Mouse (Mus musculus) C2C12 (cell line): ENCODE results near the gene Erg. TPM values are rescaled to one million over a fixed set of nuclear protein-coding genes. Genes with fewer than 3 reads are reported as not detected.

ENCODE experiments used
- H3K27me3 ChIP-seq: one replicate; pipeline ENCODE4 v1.6.1; 2011; ENCODE audit not compliant: control insufficient read depth, insufficient read depth, insufficient read length
- H3K36me3 ChIP-seq: one replicate; pipeline ENCODE4 v1.6.1; 2011; ENCODE audit not compliant: control insufficient read depth, insufficient read depth
- H3K4me3 ChIP-seq: one replicate; pipeline ENCODE4 v1.5.1; 2011; ENCODE audit warnings: mild to moderate bottlenecking, control low read depth; ENCODE audit not compliant: poor library complexity, insufficient read depth, severe bottlenecking
- H3K79me2 ChIP-seq: one replicate; pipeline ENCODE4 v1.6.1; 2011; ENCODE audit not compliant: control insufficient read depth, insufficient read depth
- H3K79me3 ChIP-seq: one replicate; pipeline ENCODE4 v1.6.1; 2011; ENCODE audit warnings: low read depth, control low read depth
- H3ac ChIP-seq: one replicate; pipeline ENCODE3; 2011; ENCODE audit warnings: low read depth; ENCODE audit not compliant: control insufficient read depth, insufficient read length
- CEBPB ChIP-seq: IDR thresholded peaks from one replicate; pipeline ENCODE4 v1.6.1; 2011; ENCODE audit warnings: low read depth, mild to moderate bottlenecking, control low read depth, moderate library complexity
- CTCF ChIP-seq: IDR thresholded peaks from one replicate; pipeline ENCODE4 v1.5.1; 2011; ENCODE audit not compliant: control insufficient read depth, insufficient read depth, insufficient read length
- FOSL1 ChIP-seq: IDR thresholded peaks from one replicate; pipeline ENCODE4 v1.8.0; 2011; ENCODE audit warnings: mild to moderate bottlenecking, low read length; ENCODE audit not compliant: poor library complexity, insufficient read depth, severe bottlenecking
- MAX ChIP-seq: IDR thresholded peaks from one replicate; pipeline ENCODE4 v1.6.1; 2011; ENCODE audit warnings: mild to moderate bottlenecking, control low read depth
- MYOD1 ChIP-seq: IDR thresholded peaks from one replicate; pipeline ENCODE4 v1.6.1; 2011; ENCODE audit warnings: low read depth; ENCODE audit not compliant: control insufficient read depth, insufficient read length
- MYOG ChIP-seq: IDR thresholded peaks from one replicate; pipeline ENCODE4 v1.6.1; 2011; ENCODE audit not compliant: control insufficient read depth, insufficient read length; ENCODE audit errors: extremely low read depth
- USF1 ChIP-seq: IDR thresholded peaks from one replicate; pipeline ENCODE4 v1.6.1; 2011; ENCODE audit warnings: low read depth, mild to moderate bottlenecking, control low read depth, moderate library complexity
- polyA plus RNA-seq: library from polyadenylated mRNA; unstranded; fragments of >200 nt; fragmentation: generic; extraction: Trizol; gene quantifications from one replicate; pipeline ENCODE4 v1.2.1, GENCODE M21; 2012; ENCODE audit warnings: missing spikeins

Gene Erg
- polyA plus RNA-seq, 1 experiment, result 0.05 TPM

DNA sequence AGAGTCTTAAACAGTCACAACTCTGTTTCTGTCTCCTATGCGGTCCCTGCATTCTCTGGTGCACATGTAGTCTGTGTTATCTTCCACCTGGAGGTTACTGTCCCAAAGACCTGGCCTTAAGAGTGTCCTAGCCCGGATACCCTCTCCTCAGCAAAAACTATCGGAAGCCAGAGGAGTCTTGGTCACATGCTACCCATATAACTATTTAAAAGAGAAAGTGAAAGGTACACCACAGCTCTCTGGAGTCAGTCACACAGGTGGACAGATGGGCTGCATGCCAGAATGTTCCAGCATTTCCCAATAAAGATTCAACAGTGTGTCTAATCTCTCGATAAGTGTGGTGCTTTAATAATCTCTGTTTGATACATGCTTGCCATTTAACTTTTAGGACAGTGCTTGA lies 7.1 kb downstream of the Erg start:
- no peak for TF ChIP-seq CEBPB
- TF ChIP-seq MAX, result no peak
- no peak for TF ChIP-seq FOSL1
- TF ChIP-seq USF1, result no peak
- TF ChIP-seq CTCF, result no peak
- no peak for TF ChIP-seq MYOG
- no peak for TF ChIP-seq MYOD1
- no peaks in the 10 kb centered on the region for H3K79me2 ChIP-seq
- H3K27me3 ChIP-seq, result peaks cover 15% of the 10 kb centered on the region

DNA sequence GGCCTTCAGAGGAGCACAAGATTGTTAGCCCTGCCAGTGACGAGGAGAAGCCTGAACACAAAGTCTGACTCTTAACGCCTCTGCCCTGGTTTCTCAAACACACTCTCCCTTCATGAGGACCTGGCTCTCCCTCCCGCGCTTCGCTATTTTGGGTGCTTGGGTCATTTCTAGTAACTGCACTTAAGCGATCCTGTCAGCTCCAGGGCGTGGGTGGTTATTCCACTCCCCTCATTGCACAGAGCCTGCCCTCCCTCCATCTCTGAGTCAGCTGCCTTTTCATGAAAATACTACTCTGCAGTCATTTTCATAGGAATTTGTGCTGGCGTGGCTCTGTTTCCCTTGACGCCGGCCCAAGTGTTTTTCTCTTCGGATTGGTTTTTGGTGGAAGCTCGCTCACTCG lies 13.2 kb downstream of the Erg start:
- H3K27me3 ChIP-seq, result no peaks in the 10 kb centered on the region
- no peak overlapping the region for H3K4me3 ChIP-seq
- H3K79me3 ChIP-seq, result no peaks in the 10 kb centered on the region
- TF ChIP-seq USF1 (no peak), FOSL1 (no peak), MAX (no peak), CTCF (no peak), MYOD1 (no peak), MYOG (no peak), CEBPB (no peak)
- H3K79me2 ChIP-seq, result no peaks in the 10 kb centered on the region
- no peak overlapping the region for H3ac ChIP-seq
- no peaks in the 10 kb centered on the region for H3K36me3 ChIP-seq

More for the DNA sequence above, 7.1 kb downstream of the Erg start:
- Histone ChIP-seq H3ac (no peak overlapping the region), H3K79me3 (no peaks in the 10 kb centered on the region), H3K36me3 (no peaks in the 10 kb centered on the region), H3K4me3 (no peak overlapping the region)

DNA sequence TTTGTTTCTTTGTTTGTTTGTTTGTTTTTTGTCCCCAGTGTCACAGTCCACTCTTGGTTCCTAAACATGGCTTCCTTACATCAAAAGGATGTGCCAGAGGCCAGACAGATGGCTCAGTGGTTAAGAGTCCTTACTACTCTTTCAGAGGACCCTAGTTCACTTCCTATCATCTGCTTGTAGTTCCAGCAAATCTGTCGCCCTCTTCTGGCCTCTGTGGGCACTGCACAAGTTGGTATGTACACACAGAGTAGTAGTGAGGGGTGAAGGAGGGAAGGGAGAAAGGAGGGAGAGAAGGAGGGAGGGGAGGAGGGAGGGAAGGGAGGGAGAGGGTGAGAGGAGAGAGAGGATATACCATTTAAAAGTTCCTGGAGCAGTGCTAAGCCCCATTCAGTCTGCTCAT lies 15.8 kb downstream of the Erg start:
- H3K79me3 ChIP-seq, result no peaks in the 10 kb centered on the region
- H3K27me3 ChIP-seq, result no peaks in the 10 kb centered on the region
- H3K4me3 ChIP-seq, result no peak overlapping the region
- H3ac ChIP-seq, result no peak overlapping the region
- no peaks in the 10 kb centered on the region for H3K36me3 ChIP-seq
- TF ChIP-seq MYOG (no peak), FOSL1 (no peak), USF1 (no peak), MYOD1 (no peak), CTCF (no peak), CEBPB (no peak), MAX (no peak)
- no peaks in the 10 kb centered on the region for H3K79me2 ChIP-seq

DNA sequence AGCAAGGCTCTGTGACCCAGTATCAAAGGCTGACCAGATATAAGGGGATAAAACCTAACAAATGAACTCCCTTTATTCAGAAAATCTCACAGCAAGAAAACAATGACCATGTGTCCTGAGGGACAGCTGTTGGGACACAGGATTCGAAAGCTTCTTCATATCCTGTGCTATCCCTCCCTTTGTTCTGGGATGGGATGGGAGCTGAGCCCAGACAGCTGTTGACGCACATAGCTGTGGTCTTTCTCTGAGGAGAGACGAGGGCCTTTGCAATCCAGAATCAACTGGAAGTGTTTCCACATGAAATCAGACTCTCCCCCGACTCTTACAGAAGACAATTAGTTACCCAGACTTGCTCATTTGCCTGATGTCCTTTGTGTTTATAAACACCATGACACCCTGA lies 29.6 kb downstream of the Erg start:
- Histone ChIP-seq H3ac (no peak overlapping the region), H3K4me3 (no peak overlapping the region), H3K79me2 (no peaks in the 10 kb centered on the region), H3K79me3 (no peaks in the 10 kb centered on the region), H3K27me3 (peaks cover 7% of the 10 kb centered on the region), H3K36me3 (no peaks in the 10 kb centered on the region)
- TF ChIP-seq MYOG (no peak), CTCF (no peak), USF1 (no peak), CEBPB (no peak), FOSL1 (no peak), MAX (no peak), MYOD1 (no peak)

DNA sequence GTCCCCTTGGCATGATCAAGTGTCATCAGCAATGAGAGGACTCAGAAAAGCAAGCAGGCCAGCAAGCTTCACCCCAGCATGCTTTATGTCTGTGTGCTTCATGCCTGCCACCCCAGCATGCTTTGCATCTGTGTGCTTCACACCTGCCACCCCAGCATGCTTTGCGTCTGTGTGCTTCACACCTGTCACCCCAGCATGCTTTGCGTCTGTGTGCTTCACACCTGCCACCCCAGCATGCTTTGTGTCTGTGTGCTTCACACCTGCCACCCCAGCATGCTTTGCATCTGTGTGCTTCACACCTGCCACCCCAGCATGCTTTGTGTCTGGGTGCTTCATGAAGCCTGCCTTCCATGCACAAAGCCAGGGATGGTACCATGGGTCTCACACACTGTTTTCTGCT lies 33.3 kb downstream of the Erg start:
- Histone ChIP-seq H3ac (no peak overlapping the region), H3K79me3 (no peaks in the 10 kb centered on the region), H3K4me3 (no peak overlapping the region)

DNA sequence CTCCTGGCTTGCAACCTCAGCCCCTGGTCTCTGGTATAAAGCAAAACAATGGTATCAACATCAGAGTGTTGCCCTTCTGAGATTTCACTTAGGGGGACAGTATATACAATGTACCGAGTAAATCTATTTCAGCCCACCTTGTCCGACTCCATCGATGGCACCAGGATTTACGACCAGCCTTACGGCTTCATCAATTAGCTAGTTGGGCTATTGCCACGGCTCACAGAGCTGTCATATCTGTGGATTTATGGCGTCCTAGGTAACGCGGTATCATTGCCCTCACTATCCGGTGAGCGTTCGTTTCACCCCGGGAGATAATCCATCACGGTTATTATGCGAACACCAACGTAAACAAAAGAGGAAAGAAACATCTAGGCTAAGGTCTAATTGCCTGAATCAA lies 33.9 kb downstream of the Erg start:
- TF ChIP-seq MYOG (no peak), FOSL1 (no peak), USF1 (no peak), CEBPB (no peak)
- no peaks in the 10 kb centered on the region for H3K36me3 ChIP-seq
- H3K79me3 ChIP-seq, result no peaks in the 10 kb centered on the region
- no peaks in the 10 kb centered on the region for H3K79me2 ChIP-seq
- no peak overlapping the region for H3K4me3 ChIP-seq
- H3ac ChIP-seq, result no peak overlapping the region
- H3K27me3 ChIP-seq, result peaks cover 19% of the 10 kb centered on the region

More for the DNA sequence above, 33.3 kb downstream of the Erg start:
- H3K36me3 ChIP-seq, result no peaks in the 10 kb centered on the region
- no peak for TF ChIP-seq MYOD1
- TF ChIP-seq CEBPB, result no peak
- no peak for TF ChIP-seq USF1
- no peak for TF ChIP-seq CTCF
- TF ChIP-seq MAX, result no peak
- no peak for TF ChIP-seq MYOG
- no peak for TF ChIP-seq FOSL1
- H3K27me3 ChIP-seq, result peaks cover 16% of the 10 kb centered on the region
- H3K79me2 ChIP-seq, result no peaks in the 10 kb centered on the region
